Mouse (Mus musculus) gastrocnemius, adult 8-10 months (tissue): ENCODE data around the gene 1700017D01Rik. TPM values are rescaled to one million over a fixed set of nuclear protein-coding genes. Genes with fewer than 3 reads are reported as not detected.
A peak's percentile ranks its signal among the peaks of the same experiment; 100 is the strongest.
"Not testable (repeated sequence)": the region's sequence is repeated elsewhere in the genome, so short reads cannot be mapped to it uniquely, and the experiment has no call there.

Source experiments
- DNase-seq, 2 experiments: peaks; one replicate each; pipeline ENCODE4 v3.0.0; 2022; ENCODE audit warnings: low spot score in 2 of 2
- total RNA-seq, 4 experiments: library from RNA; stranded (reverse); gene quantifications; 2 replicates each; pipeline ENCODE4 v1.2.4; 2022

The 1700017D01Rik gene
- not detected for total RNA-seq

- DNase-seq, result not testable (repeated sequence)
Observed at GRCm38 (mm10) chr19:11130776-11131175, at the start of gene 1700017D01Rik. 1700017D01Rik (minus strand) TSS chr19:11130876.

- no peak for DNase-seq
Observed at GRCm38 (mm10) chr19:11177464-11177863, 46.8 kb upstream of the 1700017D01Rik start.

- DNase-seq, result no peak
Observed at GRCm38 (mm10) chr19:11165172-11165571, 34.5 kb upstream of the 1700017D01Rik start, which contains the start of gene 1700025F22Rik. 1700025F22Rik (minus strand) TSS chr19:11165320.

- not testable (repeated sequence) for DNase-seq
Observed at GRCm38 (mm10) chr19:11157890-11158289, 27.2 kb upstream of the 1700017D01Rik start.

- DNase-seq, result no peak
Observed at GRCm38 (mm10) chr19:11135336-11135735, 4.7 kb upstream of the 1700017D01Rik start.

GRCm38 (mm10) chr19:11134852-11135251, 4.2 kb upstream of the 1700017D01Rik start:
- no peak for DNase-seq

- DNase-seq, result no peak
Observed at GRCm38 (mm10) chr19:11129702-11130101, 974 bp downstream of the 1700017D01Rik start.

GRCm38 (mm10) chr19:11121016-11121420, 9.7 kb downstream of the 1700017D01Rik start:
- DNase-seq, result not testable (repeated sequence)

GRCm38 (mm10) chr19:11119338-11119737, 11.3 kb downstream of the 1700017D01Rik start:
- no peak for DNase-seq

- peak; percentile 4 to 17 for DNase-seq
Observed at GRCm38 (mm10) chr19:11107746-11108145, 22.9 kb downstream of the 1700017D01Rik start.

GRCm38 (mm10) chr19:11101880-11102279, 28.8 kb downstream of the 1700017D01Rik start:
- no peak for DNase-seq

GRCm38 (mm10) chr19:11098401-11098800, 32.3 kb downstream of the 1700017D01Rik start:
- DNase-seq, result no peak

GRCm38 (mm10) chr19:11092131-11092530, 38.5 kb downstream of the 1700017D01Rik start:
- not testable (repeated sequence) for DNase-seq

- DNase-seq, result no peak
Observed at GRCm38 (mm10) chr19:11080934-11081333, 49.7 kb downstream of the 1700017D01Rik start, which contains the start of gene Ms4a8a. Ms4a8a (minus strand) TSS chr19:11081102.

GRCm38 (mm10) chr19:11070364-11070763, 60.3 kb downstream of the 1700017D01Rik start:
- DNase-seq, result no peak

- no peak for DNase-seq
Observed at GRCm38 (mm10) chr19:11065202-11065875, 65.3 kb downstream of the 1700017D01Rik start.

GRCm38 (mm10) chr19:11060900-11061299, 69.8 kb downstream of the 1700017D01Rik start:
- DNase-seq, result no peak

GRCm38 (mm10) chr19:11059967-11060366, 70.7 kb downstream of the 1700017D01Rik start:
- no peak for DNase-seq

- not testable (repeated sequence) for DNase-seq
Observed at GRCm38 (mm10) chr19:11055700-11056099, 75.0 kb downstream of the 1700017D01Rik start.

GRCm38 (mm10) chr19:11053277-11053676, 77.4 kb downstream of the 1700017D01Rik start:
- DNase-seq, result no peak

- DNase-seq, result no peak
Observed at GRCm38 (mm10) chr19:11052877-11053276, 77.8 kb downstream of the 1700017D01Rik start.

GRCm38 (mm10) chr19:11050286-11050685, 80.4 kb downstream of the 1700017D01Rik start:
- DNase-seq, result no peak

- DNase-seq, result no peak
Observed at GRCm38 (mm10) chr19:11049426-11049825, 81.2 kb downstream of the 1700017D01Rik start.
